Mouse (Mus musculus) MN1 (cell line): ENCODE results near the gene Hoxb7.

Source experiments
- DNase-seq: peaks from one replicate; pipeline ENCODE4 v3.0.0-alpha.2; 2016; ENCODE audit warnings: low spot score

The Hoxb7 gene

GRCm38 (mm10) chr11:96285771-96286738 is at the start of gene Hoxb7:
Gene Hoxb7, plus strand, starts transcription at chr11:96286623.
- DNase-seq = no peak

- peak; percentile 32 for DNase-seq
Observed at GRCm38 (mm10) chr11:96240211-96240610, 46.2 kb upstream of the Hoxb7 start.

- no peak for DNase-seq
Observed at GRCm38 (mm10) chr11:96250901-96251300, 35.5 kb upstream of the Hoxb7 start.

- no peak for DNase-seq
Observed at GRCm38 (mm10) chr11:96251480-96252031, 34.9 kb upstream of the Hoxb7 start.

GRCm38 (mm10) chr11:96252541-96253120 is 33.8 kb upstream of the Hoxb7 start:
- no peak for DNase-seq

- no peak for DNase-seq
Observed at GRCm38 (mm10) chr11:96254221-96254620, 32.2 kb upstream of the Hoxb7 start.

GRCm38 (mm10) chr11:96255111-96255995 is 31.1 kb upstream of the Hoxb7 start:
- DNase-seq = no peak

GRCm38 (mm10) chr11:96255996-96256445 is 30.4 kb upstream of the Hoxb7 start:
- DNase-seq = no peak

- DNase-seq = no peak
Observed at GRCm38 (mm10) chr11:96257141-96257540, 29.3 kb upstream of the Hoxb7 start.

GRCm38 (mm10) chr11:96259038-96259437 is 27.4 kb upstream of the Hoxb7 start:
- no peak for DNase-seq

GRCm38 (mm10) chr11:96259511-96259910 is 26.9 kb upstream of the Hoxb7 start:
- no peak for DNase-seq

- no peak for DNase-seq
Observed at GRCm38 (mm10) chr11:96260310-96260970, 26.0 kb upstream of the Hoxb7 start.

- DNase-seq = no peak
Observed at GRCm38 (mm10) chr11:96261323-96261890, 25.0 kb upstream of the Hoxb7 start.

GRCm38 (mm10) chr11:96262262-96262830 is 24.1 kb upstream of the Hoxb7 start:
- no peak for DNase-seq

- no peak for DNase-seq
Observed at GRCm38 (mm10) chr11:96263636-96264389, 22.6 kb upstream of the Hoxb7 start.

- DNase-seq = no peak
Observed at GRCm38 (mm10) chr11:96264390-96265020, 21.9 kb upstream of the Hoxb7 start.

- DNase-seq = no peak
Observed at GRCm38 (mm10) chr11:96265954-96266353, 20.5 kb upstream of the Hoxb7 start.

GRCm38 (mm10) chr11:96267021-96267920 is 19.2 kb upstream of the Hoxb7 start:
- no peak for DNase-seq
